Mouse (Mus musculus) R1 (cell line): ENCODE results near the gene Mrpl3.
"Not testable (repeated sequence)": the region's sequence is repeated elsewhere in the genome, so short reads cannot be mapped to it uniquely, and the experiment has no call there.

Source experiments
- DNase-seq: peaks from one replicate; pipeline ENCODE4 v3.0.0-alpha.2; 2018; ENCODE audit warnings: low read depth, low spot score

Mrpl3 gene

GRCm38 (mm10) chr9:105053147-105053557 is at the start of gene Mrpl3:
Gene Mrpl3 (plus strand): TSS chr9:105053239.
- DNase-seq, result peak; percentile 88

GRCm38 (mm10) chr9:105010721-105011120 is 42.3 kb upstream of the Mrpl3 start:
- DNase-seq, result no peak

DNA sequence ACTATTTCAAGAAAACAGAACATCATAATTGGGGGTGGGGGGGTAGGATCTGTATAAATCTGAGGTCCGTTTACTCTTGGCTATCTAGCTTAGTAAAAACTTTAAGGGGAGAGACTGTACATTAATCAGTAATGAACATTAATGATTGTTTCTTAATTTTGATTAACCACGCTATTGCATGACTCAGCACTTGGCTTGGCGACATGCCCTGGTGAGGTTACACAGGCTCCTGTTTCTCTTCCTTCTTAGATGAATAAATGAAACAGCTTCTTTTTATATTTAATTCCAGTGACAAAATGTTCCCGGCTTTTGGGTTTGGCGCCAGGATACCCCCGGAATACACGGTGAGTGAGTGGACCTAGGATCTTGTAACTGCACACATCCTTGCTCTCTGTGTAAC is 34.9 kb upstream of the Mrpl3 start:
- DNase-seq, result no peak

- no peak for DNase-seq
Observed at GRCm38 (mm10) chr9:105028311-105028710, 24.7 kb upstream of the Mrpl3 start.

DNA sequence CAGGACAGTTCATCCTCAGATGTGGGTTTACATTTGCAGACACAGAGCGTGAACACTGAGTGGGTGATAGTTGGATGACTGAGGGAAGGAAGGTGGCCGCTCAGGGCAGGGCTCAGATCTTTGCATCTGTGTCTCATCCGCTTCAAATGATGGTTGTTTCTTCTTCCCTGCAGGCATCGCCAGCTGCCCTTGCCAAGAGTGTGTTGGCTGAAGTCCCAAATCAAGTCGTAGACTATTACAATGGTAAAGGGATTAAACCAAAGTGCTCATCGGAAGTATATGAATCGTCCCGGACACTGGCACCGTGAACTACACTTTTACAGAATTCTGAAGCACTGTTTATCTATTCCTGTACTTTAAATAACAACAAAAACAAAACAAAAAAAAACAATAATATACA is 20.5 kb upstream of the Mrpl3 start:
- no peak for DNase-seq

DNA sequence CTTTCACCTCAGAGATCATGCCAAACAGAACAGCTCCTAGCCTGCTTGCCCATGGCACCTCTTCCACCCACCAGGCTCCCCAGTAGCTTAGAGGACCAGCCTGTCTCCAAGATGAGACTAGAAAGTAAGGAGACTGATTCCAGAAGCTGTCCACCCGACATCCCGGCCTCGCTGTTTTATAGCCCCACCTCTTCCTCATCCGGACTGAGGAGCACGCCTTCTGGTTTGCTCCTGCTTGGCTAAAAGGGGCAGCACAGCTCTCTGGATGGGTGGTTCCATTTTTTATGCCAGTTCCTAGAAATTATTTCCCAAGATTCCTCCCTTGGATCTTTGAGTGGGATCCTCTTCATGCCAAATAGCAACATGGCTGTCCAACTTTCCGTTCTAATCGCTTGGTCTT is 19.4 kb upstream of the Mrpl3 start:
- DNase-seq, result no peak

DNA sequence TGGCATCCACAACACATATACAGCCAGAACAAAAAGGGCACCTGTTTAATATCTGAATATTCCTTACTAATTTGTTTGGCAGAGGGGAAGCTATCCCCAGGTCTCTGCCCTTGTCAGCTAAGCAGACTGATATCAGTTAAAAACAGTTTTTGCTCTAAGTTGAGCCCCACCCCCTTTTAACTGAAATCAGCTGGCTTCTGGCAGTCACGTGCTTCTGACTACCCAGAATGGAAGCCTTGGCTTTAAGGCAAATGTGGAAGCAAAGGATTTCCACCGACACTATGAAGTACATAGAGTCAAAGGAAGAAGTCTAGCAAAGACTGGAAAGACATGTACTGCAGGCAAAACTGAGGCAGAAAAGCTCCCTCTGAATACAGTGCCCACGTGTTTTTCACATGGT is 15.2 kb upstream of the Mrpl3 start:
- no peak for DNase-seq

DNA sequence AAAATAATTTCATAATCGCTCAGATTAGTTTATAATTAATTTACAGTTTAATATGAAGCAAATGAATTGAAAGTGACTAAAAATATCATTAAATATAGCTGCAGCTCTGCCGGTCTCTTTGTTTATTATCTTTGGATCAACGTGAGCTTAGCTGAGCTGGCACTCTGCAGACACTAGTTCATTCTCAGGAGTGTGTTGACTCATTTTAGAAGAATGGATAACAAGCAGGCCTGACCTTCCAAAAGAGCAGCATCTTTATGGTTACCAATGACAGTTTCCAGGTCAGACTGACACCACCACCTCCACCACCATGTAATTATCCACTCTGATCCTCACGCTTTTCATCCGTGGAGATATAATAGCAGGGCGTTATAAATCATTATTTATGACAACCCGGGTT is 7.0 kb upstream of the Mrpl3 start:
- no peak for DNase-seq

GRCm38 (mm10) chr9:105048351-105048750 is 4.7 kb upstream of the Mrpl3 start:
- DNase-seq, result no peak

- DNase-seq, result no peak
Observed at GRCm38 (mm10) chr9:105049636-105050035, 3.4 kb upstream of the Mrpl3 start.

GRCm38 (mm10) chr9:105050257-105050656 is 2.8 kb upstream of the Mrpl3 start:
- DNase-seq, result no peak

DNA sequence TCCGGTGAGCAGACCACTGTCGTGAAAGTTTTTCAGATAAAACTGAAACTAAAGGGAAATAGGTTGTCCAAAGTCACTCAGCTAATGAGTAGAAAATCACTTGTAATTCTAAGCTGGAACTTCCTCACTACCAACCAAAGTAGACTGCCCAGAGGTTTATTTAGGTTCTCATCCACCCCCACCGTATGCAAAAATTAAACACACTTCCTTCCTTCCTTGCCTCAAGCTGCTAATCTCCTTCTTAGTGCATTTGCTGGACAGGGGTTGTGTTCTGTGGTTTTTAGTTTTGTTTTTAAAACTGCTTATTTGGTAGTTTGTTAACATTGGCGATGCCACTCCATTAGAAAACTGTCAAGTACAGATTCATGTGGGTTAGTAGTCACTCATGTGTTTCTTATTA is 773 bp downstream of the Mrpl3 start:
- no peak for DNase-seq

DNA sequence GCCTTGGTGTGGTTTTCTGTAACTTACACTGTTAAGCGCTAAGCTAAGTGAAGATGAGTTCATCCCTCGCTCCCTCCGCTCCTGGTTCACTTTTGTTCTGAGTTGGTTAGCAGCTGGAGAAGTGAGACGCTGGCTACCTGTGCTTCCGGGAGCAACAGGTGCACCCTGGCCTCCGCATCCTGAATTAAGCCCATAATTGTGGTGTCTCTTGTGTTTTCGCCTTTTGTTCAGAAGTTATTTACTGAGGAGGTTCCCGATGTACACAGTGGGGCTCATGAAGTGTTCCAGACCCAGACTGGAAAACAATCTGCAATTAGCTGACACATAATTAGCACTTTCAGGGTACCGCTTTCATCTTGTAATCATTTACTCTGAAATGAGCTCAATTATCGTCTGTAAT is 16.1 kb downstream of the Mrpl3 start:
- no peak for DNase-seq

- DNase-seq, result no peak
Observed at GRCm38 (mm10) chr9:105072991-105073748, 20.1 kb downstream of the Mrpl3 start.

- DNase-seq, result no peak
Observed at GRCm38 (mm10) chr9:105074851-105075250, 21.8 kb downstream of the Mrpl3 start.

DNA sequence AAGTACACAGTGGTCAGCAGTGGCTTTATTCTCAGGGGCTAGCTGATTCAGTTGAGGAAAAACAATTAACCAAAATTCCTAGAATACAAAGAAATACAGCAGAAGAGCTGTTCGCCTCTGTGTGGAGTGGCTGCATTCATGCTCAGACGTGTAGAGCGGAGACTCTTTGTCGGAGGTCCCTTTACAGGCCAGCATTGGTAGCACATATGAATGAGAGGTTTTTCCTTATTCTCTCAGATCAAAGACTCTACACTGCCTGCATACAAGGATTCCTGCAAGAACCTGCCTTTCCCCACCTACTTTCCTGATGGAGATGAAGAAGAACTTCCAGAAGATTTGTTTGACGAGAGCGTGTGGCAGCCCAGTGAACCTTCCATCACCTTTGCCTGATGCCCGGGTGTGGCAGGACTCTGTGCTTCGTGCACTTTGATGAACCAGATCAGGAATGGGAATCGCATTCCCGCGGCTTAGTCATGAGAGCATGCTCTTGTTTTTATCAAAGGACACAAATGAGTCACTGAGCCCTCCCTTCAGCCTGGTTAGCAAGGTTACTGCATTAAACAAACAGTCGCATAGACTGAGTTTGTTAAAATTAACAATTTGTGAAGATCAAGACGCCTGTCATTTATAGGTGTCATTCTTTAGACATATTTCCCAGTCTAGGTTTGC is 23.9 kb downstream of the Mrpl3 start:
- no peak for DNase-seq

GRCm38 (mm10) chr9:105078460-105078859 is 25.4 kb downstream of the Mrpl3 start:
- no peak for DNase-seq

DNA sequence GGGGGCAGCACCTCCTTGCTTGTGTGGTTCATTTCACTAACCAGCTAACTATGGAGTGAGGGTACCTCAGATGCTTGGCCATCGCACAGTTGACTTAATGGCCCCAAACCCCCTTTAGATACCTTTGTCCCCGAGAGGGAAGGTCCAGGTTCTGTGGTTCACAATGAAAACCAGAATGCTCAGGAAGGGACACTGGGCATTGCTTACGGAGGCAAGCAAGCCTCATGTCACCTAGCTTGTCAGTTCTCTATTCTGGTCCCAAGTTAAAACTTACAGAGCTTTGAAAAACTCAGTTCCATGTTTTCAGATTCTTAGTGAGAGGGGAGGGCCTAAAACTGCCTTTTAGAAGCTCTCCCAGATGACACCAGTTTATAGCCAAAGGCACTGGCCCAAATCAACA is 27.2 kb downstream of the Mrpl3 start:
- DNase-seq, result no peak

GRCm38 (mm10) chr9:105100807-105101570 is 48.0 kb downstream of the Mrpl3 start:
- no peak for DNase-seq

- no peak for DNase-seq
Observed at GRCm38 (mm10) chr9:105101911-105102310, 48.9 kb downstream of the Mrpl3 start.

GRCm38 (mm10) chr9:105103893-105104292 is 50.9 kb downstream of the Mrpl3 start:
- DNase-seq, result no peak

DNA sequence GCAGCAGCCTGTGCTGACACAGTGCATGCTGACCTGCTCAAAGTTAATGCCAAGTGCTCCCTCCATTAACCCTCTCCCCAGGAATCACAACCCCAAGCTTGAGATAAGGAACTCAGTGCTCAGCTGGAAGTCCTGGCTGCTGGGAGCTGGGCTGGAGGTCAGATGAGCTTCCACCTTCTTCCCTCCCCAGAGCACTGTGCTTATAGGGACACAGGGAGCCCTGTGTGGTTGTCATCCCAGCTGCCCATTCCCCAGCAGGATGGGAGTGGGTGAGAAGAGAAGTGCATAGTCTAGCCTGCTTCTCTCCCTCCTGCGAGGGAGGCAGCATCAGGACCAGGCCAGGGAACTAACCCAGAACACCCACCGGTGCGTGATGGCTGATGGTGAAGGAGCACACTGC is 72.2 kb downstream of the Mrpl3 start:
- not testable (repeated sequence) for DNase-seq
